Mouse (Mus musculus) hindbrain, embryonic 15.5 days (tissue): ENCODE measurements around the gene Pon2. TPM values are rescaled to one million over a fixed set of nuclear protein-coding genes. Genes with fewer than 3 reads are reported as not detected.
A peak's percentile ranks its signal among the peaks of the same experiment; 100 is the strongest.

ENCODE experiments used
- ATAC-seq: fragments of 200-750 bp; cut with Nextera tagmentation; 2 replicates; pipeline ENCODE4 v1.8.0; 2017; ENCODE audit warnings: low read depth, moderate number of reproducible peaks, moderate TSS enrichment; ENCODE audit not compliant: low FRiP score
- H3K27ac ChIP-seq: fragments of 300-500 bp; sonication (generic); replicated peaks from 2 replicates; pipeline ENCODE4 v1.5.1; 2015; ENCODE audit warnings: mild to moderate bottlenecking, inconsistent platforms
- H3K27me3 ChIP-seq: fragments of 300-500 bp; sonication (generic); 2 replicates; pipeline ENCODE4 v1.6.1; 2015; ENCODE audit warnings: control low read depth, inconsistent platforms
- H3K36me3 ChIP-seq: fragments of 300-500 bp; sonication (generic); 2 replicates; pipeline ENCODE4 v1.6.1; 2015; ENCODE audit warnings: control low read depth, inconsistent platforms
- H3K4me1 ChIP-seq: fragments of 300-500 bp; sonication (generic); replicated peaks from 2 replicates; pipeline ENCODE4 v1.6.1; 2015; ENCODE audit warnings: control low read depth, inconsistent platforms
- H3K4me2 ChIP-seq: fragments of 300-500 bp; sonication (generic); 2 replicates; pipeline ENCODE4 v1.6.1; 2015; ENCODE audit warnings: moderate library complexity, mild to moderate bottlenecking, inconsistent platforms
- H3K4me3 ChIP-seq: fragments of 300-500 bp; sonication (generic); 2 replicates; pipeline ENCODE4 v1.5.1; 2015; ENCODE audit warnings: mild to moderate bottlenecking, inconsistent platforms
- H3K9ac ChIP-seq: fragments of 300-500 bp; sonication (generic); 2 replicates; pipeline ENCODE4 v1.6.1; 2015; ENCODE audit warnings: inconsistent platforms
- H3K9me3 ChIP-seq: fragments of 300-500 bp; sonication (generic); 2 replicates; pipeline ENCODE4 v1.6.1; 2016; ENCODE audit warnings: control low read depth, inconsistent platforms
- WGBS: fragments of 180-500 bp; shearing (Covaris S2); methylation state at CpG from one replicate; pipeline ENCODE4 v1.1.7; 2015; 5-methylcytosine and 5-hydroxymethylcytosine counted together
- polyA plus RNA-seq: library from polyadenylated mRNA; unstranded; fragments of >200 nt; fragmentation: Nextera tagmentation; extraction: Ambion mirVana; gene quantifications from 2 replicates; pipeline ENCODE4 v1.2.1, GENCODE M21; 2015

The Pon2 gene
- polyA plus RNA-seq, 1 experiment from 2014 or later, result 34.4 TPM

DNA sequence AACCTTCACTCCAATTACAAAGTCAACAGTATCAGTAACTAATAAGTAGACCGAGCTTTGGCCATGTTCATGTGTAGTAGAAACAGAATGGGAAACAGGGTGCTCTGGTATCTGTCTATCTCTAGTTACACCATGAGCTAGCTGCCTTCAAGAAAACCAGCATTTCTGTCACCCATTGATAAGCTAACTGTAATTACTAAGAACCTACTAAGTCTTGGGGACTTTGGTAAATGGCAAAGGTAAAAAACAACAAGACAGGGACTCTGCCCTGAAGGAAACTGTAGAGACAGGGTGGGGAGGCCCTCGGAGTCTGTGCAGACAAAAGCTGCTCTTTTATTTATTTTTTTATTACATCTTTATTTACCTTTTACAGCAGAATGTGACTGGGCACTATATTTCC, 10.9 kb downstream of the Pon2 start:
- Histone ChIP-seq H3K4me2 (no peak overlapping the region), H3K27ac (no peak overlapping the region), H3K4me3 (no peak overlapping the region), H3K36me3 (no peaks in the 10 kb centered on the region), H3K9me3 (no peaks in the 10 kb centered on the region), H3K4me1 (peaks cover 5% of the 10 kb centered on the region; the same call in 1 of the 2 replicates), H3K27me3 (no peaks in the 10 kb centered on the region), H3K9ac (no peak overlapping the region)
- no peak for ATAC-seq
- 90% methylated on average over 2 of the region's 2 CpGs for WGBS

GRCm38 (mm10) chr6:5282418-5282817, 15.8 kb downstream of the Pon2 start:
- WGBS, result 33% methylated on average over 7 of the region's 7 CpGs

DNA sequence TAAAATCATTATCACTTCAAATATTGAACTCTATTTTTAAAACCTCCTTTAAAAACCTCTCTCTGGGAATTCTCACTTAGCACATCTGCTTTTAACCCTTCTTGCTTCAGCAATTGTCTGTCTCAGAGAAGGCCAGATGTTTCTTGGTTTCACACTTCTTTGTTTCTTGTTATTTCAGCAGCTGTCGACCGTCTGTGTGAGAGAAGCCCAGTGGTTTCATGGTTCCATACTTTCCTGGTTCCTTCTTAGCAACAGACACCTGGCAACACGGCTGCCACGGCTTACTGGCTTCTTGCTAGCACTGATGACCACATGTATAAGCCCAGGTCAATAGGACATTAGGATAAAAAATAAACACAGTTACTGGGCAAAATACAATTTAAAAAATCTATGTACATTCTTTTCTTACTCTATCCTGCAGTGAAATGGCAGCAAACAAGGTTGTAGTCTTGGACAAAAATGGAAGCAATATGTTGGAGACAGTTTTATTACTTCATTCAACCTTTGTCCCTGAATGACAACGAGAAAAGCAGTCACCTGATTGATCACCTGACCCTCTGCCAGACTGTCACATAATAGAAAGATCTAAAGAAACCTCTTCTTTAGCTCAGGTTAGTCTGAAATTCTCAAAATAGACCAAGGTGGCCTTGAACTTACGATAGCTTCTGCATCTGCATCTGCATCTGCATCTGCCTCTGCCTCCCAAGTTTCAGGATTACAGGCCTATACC, 17.5 kb downstream of the Pon2 start:
- Histone ChIP-seq H3K27me3 (no peaks in the 10 kb centered on the region), H3K9me3 (no peaks in the 10 kb centered on the region), H3K4me2 (no peak overlapping the region), H3K9ac (no peak overlapping the region), H3K4me3 (no peak overlapping the region), H3K4me1 (peaks cover 6% of the 10 kb centered on the region; the same call in 1 of the 2 replicates), H3K27ac (no peak overlapping the region), H3K36me3 (no peaks in the 10 kb centered on the region)
- no peak for ATAC-seq
- WGBS, result 56% methylated on average over 6 of the region's 6 CpGs

More at GRCm38 (mm10) chr6:5282418-5282817, 15.8 kb downstream of the Pon2 start:
- Histone ChIP-seq H3K4me1 (peaks cover 6% of the 10 kb centered on the region; the same call in 1 of the 2 replicates), H3K9me3 (no peaks in the 10 kb centered on the region), H3K27ac (no peak overlapping the region), H3K4me2 (no peak overlapping the region), H3K36me3 (no peaks in the 10 kb centered on the region), H3K9ac (no peak overlapping the region), H3K4me3 (no peak overlapping the region), H3K27me3 (no peaks in the 10 kb centered on the region)
- no peak for ATAC-seq

GRCm38 (mm10) chr6:5277972-5278371, 20.3 kb downstream of the Pon2 start:
- no peak for ATAC-seq
- Histone ChIP-seq H3K9me3 (no peaks in the 10 kb centered on the region), H3K4me1 (peaks cover 6% of the 10 kb centered on the region; the same call in 1 of the 2 replicates), H3K36me3 (no peaks in the 10 kb centered on the region), H3K4me2 (no peak overlapping the region), H3K4me3 (no peak overlapping the region), H3K27ac (no peak overlapping the region), H3K27me3 (no peaks in the 10 kb centered on the region), H3K9ac (no peak overlapping the region)
- 57% methylated on average over 5 of the region's 5 CpGs for WGBS

- WGBS, result 70% methylated on average over 6 of the region's 6 CpGs
These were observed 28.6 kb downstream of the Pon2 start for GRCm38 (mm10) chr6:5269641-5270040.

GRCm38 (mm10) chr6:5264793-5265192, 33.5 kb downstream of the Pon2 start:
- Histone ChIP-seq H3K4me2 (no peak overlapping the region), H3K4me1 (no peaks in the 10 kb centered on the region), H3K36me3 (no peaks in the 10 kb centered on the region), H3K27ac (no peak overlapping the region), H3K4me3 (no peak overlapping the region), H3K9me3 (no peaks in the 10 kb centered on the region), H3K27me3 (no peaks in the 10 kb centered on the region), H3K9ac (no peak overlapping the region)
- WGBS, result 74% methylated on average over 8 of the region's 8 CpGs
- ATAC-seq, result no peak

More at GRCm38 (mm10) chr6:5269641-5270040, 28.6 kb downstream of the Pon2 start:
- no peaks in the 10 kb centered on the region for H3K27me3 ChIP-seq
- no peaks in the 10 kb centered on the region for H3K4me1 ChIP-seq
- H3K27ac ChIP-seq, result 0 out of 2 replicates have a peak overlapping the region, but pooled peaks have one; percentile 15
- no peaks in the 10 kb centered on the region for H3K9me3 ChIP-seq
- H3K4me3 ChIP-seq, result no peak overlapping the region
- ATAC-seq, result 0 out of 2 replicates have a peak, but pooled peaks have one; percentile 54
- H3K4me2 ChIP-seq, result no peak overlapping the region
- H3K36me3 ChIP-seq, result no peaks in the 10 kb centered on the region
- H3K9ac ChIP-seq, result no peak overlapping the region

DNA sequence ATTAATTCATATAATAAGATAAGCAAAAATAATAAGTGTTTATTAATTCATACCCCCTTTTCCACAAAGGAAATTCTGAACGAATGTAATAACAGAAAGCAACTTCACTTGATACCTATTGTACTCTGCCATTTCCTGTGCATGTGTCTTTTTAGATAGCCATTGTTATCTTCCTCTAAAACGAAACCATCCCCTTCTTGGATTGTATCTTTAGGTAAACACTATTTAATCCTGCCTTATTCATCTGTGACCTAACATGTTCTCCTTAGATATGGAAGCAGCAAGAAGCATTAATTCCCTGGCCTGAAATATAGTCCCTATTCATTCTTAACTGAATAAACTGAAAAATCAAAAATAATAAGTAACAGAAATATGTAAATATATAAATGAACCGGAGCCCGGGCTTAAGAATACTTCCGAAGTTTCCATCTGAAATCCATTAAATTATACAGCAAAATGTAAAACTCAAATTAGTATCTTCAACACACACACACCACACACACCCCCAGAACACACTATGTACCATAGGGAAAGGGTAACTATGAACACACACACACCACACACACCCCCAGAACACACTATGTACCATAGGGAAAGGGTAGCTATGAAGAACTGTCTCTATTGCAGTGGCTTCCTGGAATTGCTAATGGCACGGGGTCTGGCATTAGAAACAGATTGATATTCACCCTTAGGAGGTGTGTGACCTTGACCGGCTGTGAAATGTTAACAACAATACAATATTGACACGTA, 34.8 kb downstream of the Pon2 start:
- no peaks in the 10 kb centered on the region for H3K36me3 ChIP-seq
- H3K4me3 ChIP-seq, result no peak overlapping the region
- no peaks in the 10 kb centered on the region for H3K9me3 ChIP-seq
- no peak overlapping the region for H3K9ac ChIP-seq
- ATAC-seq, result no peak
- WGBS, result 79% methylated on average over 8 of the region's 8 CpGs
- H3K27ac ChIP-seq, result no peak overlapping the region
- H3K27me3 ChIP-seq, result no peaks in the 10 kb centered on the region
- no peaks in the 10 kb centered on the region for H3K4me1 ChIP-seq
- no peak overlapping the region for H3K4me2 ChIP-seq

DNA sequence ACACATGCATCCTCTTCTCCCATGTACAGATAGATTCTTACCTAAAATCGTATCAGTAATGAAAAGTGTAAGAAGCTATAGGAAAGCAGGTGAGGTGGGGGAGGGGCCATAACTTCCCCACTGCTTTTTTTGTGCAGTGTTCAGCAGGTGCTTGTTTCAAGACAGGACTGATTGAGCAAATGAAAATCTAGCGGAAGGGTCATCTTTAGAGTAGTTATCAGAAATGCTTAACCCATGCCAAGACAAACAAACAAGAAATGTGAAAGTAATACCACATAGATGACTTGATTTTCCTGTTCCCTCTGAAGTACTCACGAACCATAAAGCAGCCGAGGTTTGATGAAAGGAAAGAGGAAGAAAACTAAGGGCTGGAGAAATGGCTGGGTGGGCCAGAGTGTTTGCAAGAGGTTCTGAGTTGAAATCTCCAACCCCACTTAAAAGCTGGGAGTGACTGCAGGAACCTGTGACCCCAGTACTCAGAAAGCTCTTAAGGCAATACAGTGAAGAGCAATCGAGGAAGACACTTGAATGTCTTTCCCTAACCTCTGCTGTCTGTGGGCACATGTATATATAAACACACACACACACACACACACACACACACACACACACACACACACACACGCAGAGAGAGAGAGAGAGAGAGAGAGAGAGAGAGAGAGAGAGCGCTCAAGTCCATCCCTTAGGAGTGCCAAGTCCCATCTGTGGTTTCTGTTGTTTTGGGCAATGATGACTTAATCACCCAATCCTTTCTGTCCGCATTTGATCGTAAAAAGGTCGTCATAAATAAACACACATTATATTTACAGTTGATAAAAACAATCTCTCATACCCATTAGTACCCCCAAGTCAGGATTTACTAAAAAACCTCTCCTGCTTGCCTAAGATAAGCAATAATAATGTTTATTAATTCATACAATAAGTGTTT, 35.7 kb downstream of the Pon2 start:
- Histone ChIP-seq H3K27ac (no peak overlapping the region), H3K9me3 (no peaks in the 10 kb centered on the region), H3K9ac (no peak overlapping the region), H3K4me3 (no peak overlapping the region), H3K36me3 (no peaks in the 10 kb centered on the region), H3K4me1 (no peaks in the 10 kb centered on the region), H3K4me2 (no peak overlapping the region), H3K27me3 (no peaks in the 10 kb centered on the region)
- 85% methylated on average over 9 of the region's 10 CpGs for WGBS
- ATAC-seq, result no peak

GRCm38 (mm10) chr6:5255722-5256451, 42.4 kb downstream of the Pon2 start, which contains the start of gene Pon3:
TSS of gene Pon3 (minus strand) at chr6:5256286.
- Histone ChIP-seq H3K9ac (no peak within 1 kb of the TSS), H3K36me3 (no peaks in the 10 kb centered on the region), H3K4me1 (no peaks in the 10 kb centered on the region), H3K27ac (no peak within 1 kb of the TSS), H3K9me3 (no peaks in the 10 kb centered on the region), H3K4me3 (peak within 1 kb of the TSS; percentile 25), H3K27me3 (no peaks in the 10 kb centered on the region), H3K4me2 (peak within 1 kb of the TSS; percentile 46)
- 17% methylated on average over 16 of the region's 16 CpGs for WGBS
- no peak for ATAC-seq

DNA sequence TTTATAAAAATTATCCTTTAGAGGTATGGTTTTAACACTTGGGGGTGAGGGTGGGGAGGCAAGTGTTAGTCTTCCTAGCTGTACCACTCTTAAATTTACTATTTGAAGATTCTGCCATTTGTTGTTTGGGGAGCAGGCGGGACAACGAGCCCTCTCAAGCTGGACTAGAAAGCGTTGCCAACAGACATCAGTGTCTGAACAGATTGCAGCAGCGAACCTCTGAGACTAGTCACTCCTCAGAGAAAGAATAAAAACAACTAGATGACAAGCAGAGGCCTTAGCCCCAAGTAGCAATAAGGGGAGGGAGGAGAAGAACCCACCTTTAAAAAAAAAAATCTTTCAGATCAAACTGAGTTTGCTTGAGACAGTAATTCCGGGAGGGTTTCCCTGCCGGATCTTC, 43.0 kb downstream of the Pon2 start:
- no peaks in the 10 kb centered on the region for H3K9me3 ChIP-seq
- WGBS, result 67% methylated on average over 6 of the region's 6 CpGs
- H3K4me1 ChIP-seq, result no peaks in the 10 kb centered on the region
- no peaks in the 10 kb centered on the region for H3K27me3 ChIP-seq
- H3K36me3 ChIP-seq, result no peaks in the 10 kb centered on the region
- no peak overlapping the region; the same call in 1 of the 2 replicates for H3K4me3 ChIP-seq
- H3K9ac ChIP-seq, result no peak overlapping the region
- H3K4me2 ChIP-seq, result peak overlapping the region; percentile 46
- no peak for ATAC-seq
- H3K27ac ChIP-seq, result no peak overlapping the region

DNA sequence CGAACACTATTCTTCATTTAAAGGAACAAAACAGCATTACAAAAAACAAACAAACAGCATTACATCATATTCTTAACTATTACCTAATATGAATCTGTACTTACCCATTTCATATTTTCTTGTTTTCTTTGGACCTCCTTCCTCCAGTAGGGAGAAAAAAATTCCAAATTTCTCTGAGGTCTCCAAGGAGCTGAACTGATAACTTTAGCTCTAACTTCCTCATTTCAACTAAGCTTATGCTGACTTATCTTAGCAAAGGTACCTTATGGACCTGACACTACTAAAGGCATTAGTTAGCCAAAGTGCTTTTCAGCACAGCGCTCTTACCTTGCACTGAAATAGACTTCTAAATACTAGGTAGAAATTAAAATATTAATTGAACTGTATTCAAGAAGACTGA, 43.4 kb downstream of the Pon2 start:
- no peak for ATAC-seq
- H3K27ac ChIP-seq, result no peak overlapping the region
- H3K9ac ChIP-seq, result no peak overlapping the region
- H3K4me2 ChIP-seq, result no peak overlapping the region
- H3K9me3 ChIP-seq, result no peaks in the 10 kb centered on the region
- no peaks in the 10 kb centered on the region for H3K4me1 ChIP-seq
- WGBS, result over 99% methylated on average over 2 of the region's 2 CpGs
- no peak overlapping the region for H3K4me3 ChIP-seq
- H3K36me3 ChIP-seq, result no peaks in the 10 kb centered on the region
- no peaks in the 10 kb centered on the region for H3K27me3 ChIP-seq
